Mouse (Mus musculus) cerebellum, adult (tissue): ENCODE measurements at regions not wholly inside any gene's neighbourhood (a gene's known extent, or its start where the extent isn't known, plus 50 kb on each side); places are given as distances from the start of the nearest gene placed in this dataset.
"Not testable (repeated sequence)": the region's sequence is repeated elsewhere in the genome, so short reads cannot be mapped to it uniquely, and the experiment has no call there.

Experiments
- ATAC-seq: cut with Nextera tagmentation; 2 replicates; pipeline ENCODE4 v1.9.2; 2017; ENCODE audit warnings: mild to moderate bottlenecking, moderate library complexity, mixed read lengths; ENCODE audit not compliant: insufficient number of reproducible peaks, low FRiP score, low TSS enrichment

GRCm38 (mm10) chr3:21697980-21698672, 378.3 kb upstream of the Tbl1xr1 start:
- ATAC-seq: not testable (repeated sequence)

GRCm38 (mm10) chr3:21699526-21699925, 376.9 kb upstream of the Tbl1xr1 start:
- ATAC-seq: no peak

GRCm38 (mm10) chr3:21700326-21700725, 376.1 kb upstream of the Tbl1xr1 start:
- no peak for ATAC-seq

GRCm38 (mm10) chr3:21726747-21727505, 349.5 kb upstream of the Tbl1xr1 start:
- ATAC-seq: peak; percentile 78

- ATAC-seq: no peak
Measured at GRCm38 (mm10) chr3:21728019-21728418, 348.4 kb upstream of the Tbl1xr1 start.

GRCm38 (mm10) chr3:21729328-21729727, 347.1 kb upstream of the Tbl1xr1 start:
- ATAC-seq: no peak

- not testable (repeated sequence) for ATAC-seq
Measured at GRCm38 (mm10) chr3:21735688-21736087, 340.8 kb upstream of the Tbl1xr1 start.

GRCm38 (mm10) chr3:21739720-21740119, 336.7 kb upstream of the Tbl1xr1 start:
- ATAC-seq: no peak

- no peak for ATAC-seq
Measured at GRCm38 (mm10) chr3:21744107-21744506, 332.3 kb upstream of the Tbl1xr1 start.

GRCm38 (mm10) chr3:21760516-21761218, 315.8 kb upstream of the Tbl1xr1 start:
- ATAC-seq: no peak

DNA sequence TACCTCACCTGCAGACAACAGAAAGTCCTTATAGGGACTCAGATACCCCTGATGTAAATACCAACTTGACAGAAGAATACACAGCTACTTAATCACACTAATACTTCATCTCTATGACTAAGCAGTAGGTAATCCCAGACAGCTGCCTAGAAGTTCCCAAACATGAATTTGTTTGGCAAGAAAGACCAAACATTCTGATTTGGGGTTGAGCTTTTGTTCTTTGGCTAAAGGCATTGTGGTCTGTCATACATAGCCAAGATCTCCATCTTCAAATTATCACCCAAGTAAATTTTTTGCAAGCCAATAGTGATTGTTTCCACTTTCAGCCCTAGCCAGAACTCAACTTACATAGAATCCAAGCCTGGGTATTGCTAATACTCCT, 315.2 kb upstream of the Tbl1xr1 start:
- ATAC-seq: no peak

DNA sequence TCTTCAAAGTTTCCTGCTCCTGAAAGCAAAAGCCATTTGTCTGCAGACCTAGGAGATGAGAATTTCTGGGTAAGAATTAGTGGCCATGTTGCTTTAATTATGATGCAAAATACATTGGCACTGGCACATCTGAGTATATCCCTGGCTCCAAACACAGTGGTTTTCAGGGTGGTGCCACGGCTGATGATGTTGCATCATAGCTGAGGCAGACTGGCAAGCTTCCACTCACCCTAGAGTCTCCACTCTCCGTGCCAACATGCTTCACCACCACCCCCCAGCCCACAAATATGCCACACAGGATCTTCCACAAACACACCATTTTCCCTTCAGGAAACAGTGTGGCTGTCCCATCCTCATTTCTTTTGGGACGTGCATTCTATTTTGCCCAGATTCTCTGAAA, 314.5 kb upstream of the Tbl1xr1 start:
- no peak for ATAC-seq

DNA sequence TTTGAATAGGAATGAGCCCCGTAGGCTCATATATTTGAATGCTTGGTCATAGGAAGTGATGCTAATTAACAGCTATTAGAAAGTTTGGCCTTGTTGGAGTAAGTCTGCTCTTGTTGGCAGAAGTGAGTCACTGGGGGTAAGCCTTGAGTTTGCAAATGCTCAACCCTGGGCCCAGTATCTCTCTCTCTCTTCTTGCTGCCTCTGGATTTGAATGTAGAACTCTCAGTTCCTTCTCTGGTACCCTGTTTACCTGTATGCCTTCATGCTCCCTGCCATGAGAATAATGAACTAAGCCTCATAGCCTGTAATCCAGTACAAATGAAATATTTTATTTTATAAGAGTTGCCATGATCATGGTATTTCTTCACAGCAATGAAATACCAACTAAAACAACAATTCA, 308.4 kb upstream of the Tbl1xr1 start:
- ATAC-seq: no peak

GRCm38 (mm10) chr3:21769920-21770547, 306.4 kb upstream of the Tbl1xr1 start:
- no peak for ATAC-seq

GRCm38 (mm10) chr3:21771752-21772298, 304.6 kb upstream of the Tbl1xr1 start:
- no peak for ATAC-seq

DNA sequence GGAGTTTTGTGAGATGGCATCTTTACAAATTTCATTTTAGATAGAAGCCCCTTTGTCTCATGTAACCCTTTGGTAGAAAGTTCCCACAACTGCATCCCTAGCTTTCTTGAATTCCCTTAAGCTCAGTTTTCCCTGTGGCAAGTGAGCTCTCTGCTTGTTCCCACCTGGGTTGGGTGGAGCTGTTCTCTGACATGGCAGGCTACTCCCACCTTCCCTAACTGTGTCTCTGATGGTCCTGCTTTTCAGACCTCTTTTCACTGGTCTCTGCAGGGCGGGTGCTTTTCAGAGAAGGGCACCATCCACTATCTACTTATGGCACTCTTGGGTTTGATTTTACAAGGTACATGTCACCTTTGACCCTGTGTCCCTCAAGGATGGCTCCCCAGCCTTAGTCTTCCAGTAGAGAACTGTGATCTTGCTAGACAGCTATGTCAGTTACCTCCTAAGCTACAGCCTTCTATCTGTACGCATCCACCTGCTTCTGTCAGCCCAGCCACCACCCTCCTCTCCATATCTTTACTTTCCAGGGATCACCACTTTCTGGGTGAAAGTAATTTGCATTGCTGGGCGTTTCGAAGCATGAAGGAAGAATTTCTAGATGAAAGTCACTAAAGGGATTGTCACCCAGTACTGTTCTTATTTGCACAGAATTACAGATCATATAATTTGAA, 302.1 kb upstream of the Tbl1xr1 start:
- no peak for ATAC-seq

- ATAC-seq: no peak
Measured at GRCm38 (mm10) chr3:21778789-21779188, 297.7 kb upstream of the Tbl1xr1 start.

- ATAC-seq: no peak
Measured at GRCm38 (mm10) chr3:21791983-21792631, 284.3 kb upstream of the Tbl1xr1 start.

GRCm38 (mm10) chr3:21798139-21798538, 278.3 kb upstream of the Tbl1xr1 start:
- 0 out of 2 replicates have a peak, but pooled peaks have one; percentile 26 for ATAC-seq
